Mouse (Mus musculus) C2C12 (cell line): ENCODE measurements at regions not wholly inside any gene's neighbourhood (a gene's known extent, or its start where the extent isn't known, plus 50 kb on each side); places are given as distances from the start of the nearest gene placed in this dataset.

ENCODE experiments used
- CEBPB ChIP-seq: IDR thresholded peaks from one replicate; pipeline ENCODE4 v1.6.1; 2011; ENCODE audit warnings: low read depth, mild to moderate bottlenecking, control low read depth, moderate library complexity
- CTCF ChIP-seq: IDR thresholded peaks from one replicate; pipeline ENCODE4 v1.5.1; 2011; ENCODE audit not compliant: control insufficient read depth, insufficient read depth, insufficient read length
- MAX ChIP-seq: IDR thresholded peaks from one replicate; pipeline ENCODE4 v1.6.1; 2011; ENCODE audit warnings: mild to moderate bottlenecking, control low read depth

- TF ChIP-seq CTCF (peak; percentile 67), CEBPB (no peak), MAX (no peak)
Measured at GRCm38 (mm10) chr9:113441770-113442411, 266.2 kb downstream of the Pdcd6ip start.
